Mouse (Mus musculus): Measurements from ENCODE around the gene B230217C12Rik. TPM values are rescaled to one million over a fixed set of nuclear protein-coding genes. Genes with fewer than 3 reads are reported as not detected.

Gene B230217C12Rik
- polyA plus RNA-seq, 1 experiment from 2014 or later: 38.8 TPM

- H3K27ac ChIP-seq: no peak overlapping the region
- H3K36me3 ChIP-seq (replicated peaks; ENCODE audit: control insufficient read depth, insufficient read depth): peaks cover 86% of the 10 kb centered on the region
- no peak for ATAC-seq (ENCODE audit: low FRiP score)
- WGBS: 66% methylated on average over 4 of the region's 4 CpGs
- no peak overlapping the region for H3K4me2 ChIP-seq (replicated peaks)
- H3K4me1 ChIP-seq (replicated peaks; ENCODE audit: control insufficient read depth, insufficient read depth, low read length): peaks cover 27% of the 10 kb centered on the region; the same call in 1 of the 2 replicates
- H3K9me3 ChIP-seq (ENCODE audit: control insufficient read depth, low read length): no peaks in the 10 kb centered on the region
- no peak for DNase-seq (ENCODE audit: low spot score)
- no peaks in the 10 kb centered on the region for H3K27me3 ChIP-seq (ENCODE audit: control insufficient read depth, insufficient read depth, low read length)
- H3K4me3 ChIP-seq (replicated peaks; ENCODE audit: low read length): no peak overlapping the region
- no peak overlapping the region for H3K9ac ChIP-seq
Observed at GRCm38 (mm10) chr11:97820840-97821239, 19.7 kb upstream of the B230217C12Rik start.

- WGBS: 96% methylated on average over 8 of the region's 8 CpGs
- Histone ChIP-seq H3K4me1 (replicated peaks; ENCODE audit: control insufficient read depth, insufficient read depth, low read length) (peaks cover 27% of the 10 kb centered on the region; the same call in 1 of the 2 replicates), H3K9ac (no peak overlapping the region), H3K36me3 (replicated peaks; ENCODE audit: control insufficient read depth, insufficient read depth) (peaks cover 86% of the 10 kb centered on the region), H3K27ac (no peak overlapping the region), H3K4me2 (replicated peaks) (no peak overlapping the region), H3K4me3 (replicated peaks; ENCODE audit: low read length) (no peak overlapping the region), H3K9me3 (ENCODE audit: control insufficient read depth, low read length) (no peaks in the 10 kb centered on the region), H3K27me3 (ENCODE audit: control insufficient read depth, insufficient read depth, low read length) (no peaks in the 10 kb centered on the region)
- ATAC-seq (ENCODE audit: low FRiP score) (no peak), DNase-seq (ENCODE audit: low spot score) (no peak)
Observed at GRCm38 (mm10) chr11:97821401-97822064, 19.0 kb upstream of the B230217C12Rik start.

GRCm38 (mm10) chr11:97822840-97823603, 17.6 kb upstream of the B230217C12Rik start:
- Histone ChIP-seq H3K4me2 (replicated peaks) (no peak overlapping the region), H3K36me3 (replicated peaks; ENCODE audit: control insufficient read depth, insufficient read depth) (peaks cover 88% of the 10 kb centered on the region), H3K4me1 (replicated peaks; ENCODE audit: control insufficient read depth, insufficient read depth, low read length) (peaks cover 19% of the 10 kb centered on the region; the same call in 1 of the 2 replicates), H3K27me3 (ENCODE audit: control insufficient read depth, insufficient read depth, low read length) (no peaks in the 10 kb centered on the region), H3K9me3 (ENCODE audit: control insufficient read depth, low read length) (no peaks in the 10 kb centered on the region), H3K4me3 (replicated peaks; ENCODE audit: low read length) (no peak overlapping the region), H3K9ac (no peak overlapping the region), H3K27ac (no peak overlapping the region)
- no peak for DNase-seq (ENCODE audit: low spot score)
- no peak for ATAC-seq (ENCODE audit: low FRiP score)
- 75% methylated on average over 20 of the region's 20 CpGs for WGBS

- ATAC-seq (ENCODE audit: low FRiP score) (no peak), DNase-seq (ENCODE audit: low spot score) (no peak)
- no peak overlapping the region for H3K9ac ChIP-seq
- peaks cover 81% of the 10 kb centered on the region for H3K36me3 ChIP-seq (replicated peaks; ENCODE audit: control insufficient read depth, insufficient read depth)
- 0 out of 2 replicates have a peak, but pooled peaks cover 9% of the 10 kb centered on the region for H3K4me1 ChIP-seq (replicated peaks; ENCODE audit: control insufficient read depth, insufficient read depth, low read length)
- no peaks in the 10 kb centered on the region for H3K9me3 ChIP-seq (ENCODE audit: control insufficient read depth, low read length)
- no peak overlapping the region for H3K4me3 ChIP-seq (replicated peaks; ENCODE audit: low read length)
- H3K4me2 ChIP-seq (replicated peaks): no peak overlapping the region
- no peak overlapping the region for H3K27ac ChIP-seq
- 93% methylated on average over 11 of the region's 11 CpGs for WGBS
- H3K27me3 ChIP-seq (ENCODE audit: control insufficient read depth, insufficient read depth, low read length): no peaks in the 10 kb centered on the region
Observed at GRCm38 (mm10) chr11:97824168-97824567, 16.4 kb upstream of the B230217C12Rik start.

- H3K4me2 ChIP-seq (replicated peaks): no peak overlapping the region
- H3K4me3 ChIP-seq (replicated peaks; ENCODE audit: low read length): no peak overlapping the region
- DNase-seq (ENCODE audit: low spot score): no peak
- H3K4me1 ChIP-seq (replicated peaks; ENCODE audit: control insufficient read depth, insufficient read depth, low read length): 0 out of 2 replicates have a peak, but pooled peaks cover 4% of the 10 kb centered on the region
- H3K27me3 ChIP-seq (ENCODE audit: control insufficient read depth, insufficient read depth, low read length): no peaks in the 10 kb centered on the region
- H3K36me3 ChIP-seq (replicated peaks; ENCODE audit: control insufficient read depth, insufficient read depth): peaks cover 80% of the 10 kb centered on the region
- no peak overlapping the region for H3K9ac ChIP-seq
- no peak for ATAC-seq (ENCODE audit: low FRiP score)
- 62% methylated on average over 6 of the region's 6 CpGs for WGBS
- H3K9me3 ChIP-seq (ENCODE audit: control insufficient read depth, low read length): no peaks in the 10 kb centered on the region
- H3K27ac ChIP-seq: no peak overlapping the region
Observed at GRCm38 (mm10) chr11:97824895-97825294, 15.7 kb upstream of the B230217C12Rik start.

- H3K36me3 ChIP-seq (replicated peaks; ENCODE audit: control insufficient read depth, insufficient read depth): peaks cover 80% of the 10 kb centered on the region
- 0 out of 2 replicates have a peak, but pooled peaks cover 3% of the 10 kb centered on the region for H3K4me1 ChIP-seq (replicated peaks; ENCODE audit: control insufficient read depth, insufficient read depth, low read length)
- H3K4me2 ChIP-seq (replicated peaks): no peak overlapping the region
- no peaks in the 10 kb centered on the region for H3K27me3 ChIP-seq (ENCODE audit: control insufficient read depth, insufficient read depth, low read length)
- WGBS: 85% methylated on average over 10 of the region's 10 CpGs
- DNase-seq (ENCODE audit: low spot score) (no peak), ATAC-seq (ENCODE audit: low FRiP score) (no peak)
- H3K9ac ChIP-seq: no peak overlapping the region
- H3K9me3 ChIP-seq (ENCODE audit: control insufficient read depth, low read length): no peaks in the 10 kb centered on the region
- H3K4me3 ChIP-seq (replicated peaks; ENCODE audit: low read length): no peak overlapping the region
- H3K27ac ChIP-seq: no peak overlapping the region
Observed at GRCm38 (mm10) chr11:97825295-97825694, 15.3 kb upstream of the B230217C12Rik start.

GRCm38 (mm10) chr11:97825971-97826370, 14.6 kb upstream of the B230217C12Rik start:
- Histone ChIP-seq H3K4me2 (replicated peaks) (no peak overlapping the region), H3K27ac (no peak overlapping the region), H3K9ac (no peak overlapping the region), H3K4me3 (replicated peaks; ENCODE audit: low read length) (no peak overlapping the region), H3K27me3 (ENCODE audit: control insufficient read depth, insufficient read depth, low read length) (no peaks in the 10 kb centered on the region), H3K4me1 (replicated peaks; ENCODE audit: control insufficient read depth, insufficient read depth, low read length) (0 out of 2 replicates have a peak, but pooled peaks cover 3% of the 10 kb centered on the region), H3K36me3 (replicated peaks; ENCODE audit: control insufficient read depth, insufficient read depth) (peaks cover 73% of the 10 kb centered on the region), H3K9me3 (ENCODE audit: control insufficient read depth, low read length) (no peaks in the 10 kb centered on the region)
- ATAC-seq (ENCODE audit: low FRiP score) (no peak), DNase-seq (ENCODE audit: low spot score) (no peak)
- 87% methylated on average over 9 of the region's 9 CpGs for WGBS

GRCm38 (mm10) chr11:97826414-97826813, 14.2 kb upstream of the B230217C12Rik start:
- H3K36me3 ChIP-seq (replicated peaks; ENCODE audit: control insufficient read depth, insufficient read depth): peaks cover 70% of the 10 kb centered on the region
- WGBS: 84% methylated on average over 7 of the region's 7 CpGs

GRCm38 (mm10) chr11:97827654-97828053, 12.9 kb upstream of the B230217C12Rik start:
- WGBS: 93% methylated on average over 6 of the region's 6 CpGs
- 0 out of 2 replicates have a peak, but pooled peaks cover 3% of the 10 kb centered on the region for H3K4me1 ChIP-seq (replicated peaks; ENCODE audit: control insufficient read depth, insufficient read depth, low read length)
- no peaks in the 10 kb centered on the region for H3K27me3 ChIP-seq (ENCODE audit: control insufficient read depth, insufficient read depth, low read length)
- no peak overlapping the region for H3K9ac ChIP-seq
- H3K9me3 ChIP-seq (ENCODE audit: control insufficient read depth, low read length): no peaks in the 10 kb centered on the region
- H3K4me3 ChIP-seq (replicated peaks; ENCODE audit: low read length): no peak overlapping the region
- no peak overlapping the region for H3K4me2 ChIP-seq (replicated peaks)
- peaks cover 74% of the 10 kb centered on the region for H3K36me3 ChIP-seq (replicated peaks; ENCODE audit: control insufficient read depth, insufficient read depth)
- no peak overlapping the region for H3K27ac ChIP-seq
- ATAC-seq (ENCODE audit: low FRiP score): no peak
- no peak for DNase-seq (ENCODE audit: low spot score)

More at GRCm38 (mm10) chr11:97826414-97826813, 14.2 kb upstream of the B230217C12Rik start:
- Histone ChIP-seq H3K27ac (no peak overlapping the region), H3K9me3 (ENCODE audit: control insufficient read depth, low read length) (no peaks in the 10 kb centered on the region), H3K4me1 (replicated peaks; ENCODE audit: control insufficient read depth, insufficient read depth, low read length) (0 out of 2 replicates have a peak, but pooled peaks cover 3% of the 10 kb centered on the region), H3K4me2 (replicated peaks) (no peak overlapping the region), H3K4me3 (replicated peaks; ENCODE audit: low read length) (no peak overlapping the region), H3K9ac (no peak overlapping the region), H3K27me3 (ENCODE audit: control insufficient read depth, insufficient read depth, low read length) (no peaks in the 10 kb centered on the region)
- no peak for ATAC-seq (ENCODE audit: low FRiP score)
- no peak for DNase-seq (ENCODE audit: low spot score)
